Mouse (Mus musculus): ENCODE data around the gene Hist1h2ag.

- TF ChIP-seq GATA1 (IDR thresholded peaks at IDR 0.05; ENCODE audit: borderline replicate concordance, low read length) (no peak), FLI1 (IDR thresholded peaks at IDR 0.05; ENCODE audit: low read length) (no peak)
Measured at GRCm38 (mm10) chr13:22063468-22063867, 20.7 kb upstream of the Hist1h2ag start.

Data from megakaryocyte, embryonic 14.5 days (primary cell).